Mouse (Mus musculus) retina, adult 2 months (tissue): ENCODE results near the gene Adamts8.

Source experiments
- DNase-seq: peaks from one replicate; pipeline ENCODE4 v3.0.0-alpha.2; 2012; ENCODE audit warnings: low read depth, low spot score

The Adamts8 gene

GRCm38 (mm10) chr9:30985782-30986181, 43.4 kb downstream of the Adamts8 start:
- DNase-seq, result no peak

GRCm38 (mm10) chr9:30993106-30993505, 50.7 kb downstream of the Adamts8 start:
- no peak for DNase-seq

GRCm38 (mm10) chr9:30996590-30997562, 54.5 kb downstream of the Adamts8 start:
- no peak for DNase-seq

DNA sequence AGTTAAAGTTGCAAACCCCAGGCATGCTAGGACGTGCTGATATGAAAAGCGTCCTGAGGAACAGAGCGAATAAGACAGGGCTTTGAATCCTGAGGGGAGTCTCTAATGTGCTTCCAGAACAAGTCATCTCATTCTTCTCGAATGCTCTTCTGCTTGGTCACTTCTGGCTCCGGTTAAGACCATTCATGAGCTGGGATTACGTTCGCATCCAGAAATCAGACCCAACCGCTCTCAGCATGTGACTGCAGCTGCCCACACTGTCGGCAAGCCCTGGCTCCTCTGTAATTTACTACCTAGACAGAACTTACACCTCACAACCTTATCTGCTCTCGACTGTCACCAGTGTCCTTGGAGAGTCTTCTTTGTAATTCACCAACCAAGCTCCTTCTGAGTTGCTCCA, 58.3 kb downstream of the Adamts8 start:
- DNase-seq, result no peak

GRCm38 (mm10) chr9:31002528-31002927, 60.2 kb downstream of the Adamts8 start:
- DNase-seq, result no peak

- DNase-seq, result no peak
Measured at GRCm38 (mm10) chr9:31009334-31009733, 67.0 kb downstream of the Adamts8 start.

DNA sequence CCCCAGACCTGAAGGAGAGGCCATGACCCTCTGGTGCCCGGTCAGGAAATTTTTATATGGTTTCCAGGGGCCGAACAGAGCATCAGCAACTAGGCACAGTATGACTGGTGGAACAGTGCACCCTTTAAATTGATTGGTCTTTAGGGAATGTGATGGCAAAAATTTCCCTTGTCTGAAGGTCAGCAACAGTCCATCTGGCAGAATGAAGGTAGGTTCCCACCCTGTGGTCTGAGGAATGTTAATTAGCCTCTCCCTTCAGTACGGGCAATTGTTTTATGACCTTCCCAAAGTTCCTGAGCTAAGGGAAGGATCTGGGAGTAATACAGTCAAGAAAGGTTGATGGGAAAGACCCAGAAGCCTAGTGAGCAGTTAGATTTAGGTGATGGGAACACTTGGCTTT, 67.7 kb downstream of the Adamts8 start:
- no peak for DNase-seq

DNA sequence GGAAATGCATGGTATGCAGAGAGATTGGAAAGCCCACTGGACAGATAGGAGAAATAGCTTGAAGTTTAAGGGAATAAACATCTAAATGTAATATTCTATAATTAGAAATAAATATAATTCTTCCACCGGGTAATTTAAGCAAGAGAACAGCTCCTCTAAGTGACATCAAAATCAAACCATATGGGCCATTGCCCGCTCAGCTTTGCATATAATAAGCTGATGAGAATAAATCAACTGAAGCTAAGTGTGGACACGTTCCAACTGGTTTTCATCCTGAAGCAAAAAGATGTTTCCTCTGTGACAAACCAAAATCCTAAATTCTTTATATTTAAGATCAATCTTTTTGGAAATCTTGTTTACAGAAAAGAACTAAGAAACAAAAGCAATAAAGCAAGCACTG, 68.4 kb downstream of the Adamts8 start:
- DNase-seq, result no peak

DNA sequence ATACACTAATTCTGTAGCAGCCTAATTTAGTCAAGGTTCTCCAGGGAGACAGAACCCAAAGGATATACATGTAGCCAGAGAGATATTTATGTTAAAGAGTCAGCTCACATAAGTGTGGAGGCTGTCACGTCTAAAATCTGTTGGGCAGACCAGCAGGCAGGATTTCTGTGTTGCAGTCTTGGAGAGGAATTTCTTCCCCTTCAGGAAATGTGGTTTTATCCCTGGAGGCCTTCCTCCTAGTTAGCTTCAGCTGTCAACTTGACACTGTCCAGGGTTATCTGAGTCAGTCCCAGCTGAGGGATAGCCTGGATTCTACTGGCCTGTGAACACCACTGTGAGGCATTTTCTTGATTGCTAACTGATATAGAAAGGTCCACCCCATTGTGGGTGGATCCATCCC, 69.2 kb downstream of the Adamts8 start:
- no peak for DNase-seq

DNA sequence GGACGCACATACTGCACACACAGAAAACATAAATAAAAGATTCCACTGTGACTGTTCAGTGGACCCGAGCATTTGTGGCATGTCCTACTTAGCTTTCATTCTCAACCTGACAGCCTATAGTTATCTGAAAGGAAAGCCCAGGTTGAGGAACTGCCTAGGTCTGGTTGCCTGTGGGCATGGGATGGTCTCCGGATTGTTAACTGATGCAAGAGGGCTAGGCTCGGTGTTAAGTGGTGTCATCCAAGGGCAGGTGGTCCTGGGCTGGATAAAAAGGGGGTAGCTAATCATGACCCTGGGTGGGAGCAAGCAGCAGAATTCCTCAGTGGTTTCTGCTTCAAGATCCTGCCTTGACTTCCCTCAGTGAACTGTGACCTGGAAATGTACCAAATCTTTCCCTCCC, 70.3 kb downstream of the Adamts8 start:
- no peak for DNase-seq

DNA sequence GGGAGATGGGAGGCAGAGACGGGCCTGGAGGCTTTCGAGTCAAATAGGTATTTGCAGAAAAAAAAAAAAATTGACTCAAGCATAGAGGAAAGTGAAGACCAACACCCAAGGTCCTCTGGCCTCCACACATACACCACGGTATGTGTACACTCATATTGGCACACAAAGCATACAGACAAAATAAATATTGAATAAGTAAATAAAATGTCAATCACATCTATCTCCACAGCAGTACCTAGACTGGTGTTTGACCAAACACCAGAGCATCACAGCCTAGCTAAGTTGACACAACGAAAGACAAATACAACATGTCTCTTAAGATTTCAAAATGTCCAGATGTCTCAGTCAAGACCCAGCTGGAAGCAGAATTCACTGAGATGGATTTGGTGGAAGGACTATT, 71.1 kb downstream of the Adamts8 start:
- DNase-seq, result no peak
